Mouse (Mus musculus): ENCODE measurements around the gene Tmem208. TPM values are rescaled to one million over a fixed set of nuclear protein-coding genes. Genes with fewer than 3 reads are reported as not detected.

The Tmem208 gene
- polyA plus RNA-seq, 1 experiment from 2014 or later = 75.9 TPM

DNA sequence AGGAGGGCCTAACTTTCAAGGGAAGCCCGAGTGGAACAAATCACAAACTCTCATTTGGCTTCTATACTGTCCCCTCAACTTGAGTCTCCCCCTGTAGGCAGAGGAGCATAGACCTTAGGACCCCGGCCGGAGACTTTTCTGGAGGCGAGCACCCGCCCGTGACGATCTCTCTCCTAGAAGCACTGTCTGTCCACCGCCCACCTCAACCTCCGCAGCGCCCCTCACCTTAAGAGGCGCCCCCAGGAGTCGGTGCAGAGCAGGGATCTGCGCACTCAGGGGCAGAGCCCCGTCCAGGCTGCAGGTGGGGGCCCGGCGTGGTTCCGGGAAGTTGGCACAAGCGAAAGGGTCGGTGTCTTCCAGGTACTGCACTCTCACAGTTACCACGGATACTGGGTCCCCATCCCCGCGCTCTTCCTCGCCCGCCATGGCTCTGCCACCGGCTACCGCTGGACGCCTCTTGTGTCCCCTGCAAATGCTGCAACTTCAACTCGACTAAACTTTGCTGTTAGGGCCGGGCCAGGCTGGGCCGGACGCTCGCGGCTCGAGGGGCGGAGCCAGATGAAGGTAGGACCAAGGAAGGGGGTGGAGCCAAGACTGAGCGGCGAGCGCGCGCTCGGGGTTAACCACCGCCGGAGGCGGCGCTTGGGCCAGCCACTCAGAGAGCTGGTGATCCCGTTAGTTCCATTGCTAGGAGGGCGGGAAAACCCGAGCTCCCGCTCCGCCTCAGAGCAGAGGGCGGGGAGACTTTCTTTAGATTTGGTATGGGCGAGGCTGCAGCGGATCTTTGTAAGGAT lies 21.5 kb downstream of the Tmem208 start, which contains the start of gene Fhod1:
Gene Fhod1 (minus strand): TSS at position 526 of the 794 bp plus-strand sequence.
- Histone ChIP-seq H3K27ac (replicated peaks) (peak within 1 kb of the TSS; percentile 86), H3K4me1 (peaks cover 70% of the 10 kb centered on the region), H3K4me2 (peak within 1 kb of the TSS; percentile 99), H3K27me3 (replicated peaks) (peaks cover 23% of the 10 kb centered on the region), H3K4me3 (peak within 1 kb of the TSS; percentile 81), H3K9ac (peak within 1 kb of the TSS; percentile 91), H3K36me3 (no peaks in the 10 kb centered on the region), H3K9me3 (no peaks in the 10 kb centered on the region)
- WGBS = under 1% methylated on average over 53 of the region's 53 CpGs
- ATAC-seq (ENCODE audit: extremely low read depth, insufficient number of reproducible peaks, low FRiP score, low TSS enrichment) = peak; percentile 84

- WGBS = under 1% methylated on average over 34 of the region's 34 CpGs
These were observed 22.4 kb downstream of the Tmem208 start, which contains the start of gene Slc9a5 for GRCm38 (mm10) chr8:105348450-105349095. TSS of gene Slc9a5 (plus strand) at chr8:105348843.

GRCm38 (mm10) chr8:105349096-105349771 lies 23.1 kb downstream of the Tmem208 start:
- no peaks in the 10 kb centered on the region for H3K36me3 ChIP-seq
- peak overlapping the region; percentile 16; the same call in 1 of the 2 replicates for H3K27ac ChIP-seq (replicated peaks)
- H3K27me3 ChIP-seq (replicated peaks) = peaks cover 23% of the 10 kb centered on the region
- peaks cover 55% of the 10 kb centered on the region for H3K4me1 ChIP-seq
- peak overlapping the region; percentile 85 for H3K9ac ChIP-seq
- no peak for ATAC-seq (ENCODE audit: extremely low read depth, insufficient number of reproducible peaks, low FRiP score, low TSS enrichment)
- H3K4me3 ChIP-seq = peak overlapping the region; percentile 81
- 4% methylated on average over 31 of the region's 48 CpGs for WGBS
- H3K4me2 ChIP-seq = peak overlapping the region; percentile 99
- no peaks in the 10 kb centered on the region for H3K9me3 ChIP-seq

More at GRCm38 (mm10) chr8:105348450-105349095, 22.4 kb downstream of the Tmem208 start, which contains the start of gene Slc9a5:
- Histone ChIP-seq H3K4me2 (peak within 1 kb of the TSS; percentile 99), H3K4me3 (peak within 1 kb of the TSS; percentile 81), H3K9ac (peak within 1 kb of the TSS; percentile 91), H3K9me3 (no peaks in the 10 kb centered on the region), H3K27me3 (replicated peaks) (peaks cover 23% of the 10 kb centered on the region), H3K27ac (replicated peaks) (peak within 1 kb of the TSS; percentile 86), H3K4me1 (peaks cover 61% of the 10 kb centered on the region), H3K36me3 (no peaks in the 10 kb centered on the region)
- ATAC-seq (ENCODE audit: extremely low read depth, insufficient number of reproducible peaks, low FRiP score, low TSS enrichment) = no peak

DNA sequence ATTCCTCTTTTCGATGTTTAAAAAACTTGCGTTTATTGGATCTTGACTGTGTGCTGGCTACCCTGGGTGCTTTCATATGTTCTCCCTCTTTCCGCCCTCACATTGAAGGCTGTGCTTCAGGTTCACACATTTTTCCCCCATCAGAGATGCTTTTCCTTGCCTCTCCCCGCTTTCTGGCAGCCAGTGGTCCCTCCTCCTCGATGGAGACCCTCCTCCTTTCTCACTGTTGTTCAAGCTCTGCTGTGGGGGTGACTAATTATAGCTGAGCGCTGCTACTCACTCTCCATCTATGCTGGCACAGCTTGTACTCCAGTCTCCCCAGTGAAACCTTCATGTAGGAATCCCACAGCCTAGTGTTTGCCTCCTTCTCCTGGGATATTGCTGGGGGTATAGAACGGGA lies 24.0 kb downstream of the Tmem208 start:
- WGBS = 24% methylated on average over 7 of the region's 7 CpGs
- peak overlapping the region; percentile 81 for H3K4me3 ChIP-seq
- peaks cover 48% of the 10 kb centered on the region for H3K4me1 ChIP-seq
- peaks cover 23% of the 10 kb centered on the region for H3K27me3 ChIP-seq (replicated peaks)
- ATAC-seq (ENCODE audit: extremely low read depth, insufficient number of reproducible peaks, low FRiP score, low TSS enrichment) = no peak
- no peaks in the 10 kb centered on the region for H3K9me3 ChIP-seq
- H3K9ac ChIP-seq = peak overlapping the region; percentile 85; the same call in 1 of the 2 replicates
- H3K4me2 ChIP-seq = peak overlapping the region; percentile 99
- no peak overlapping the region for H3K27ac ChIP-seq (replicated peaks)
- H3K36me3 ChIP-seq = no peaks in the 10 kb centered on the region

DNA sequence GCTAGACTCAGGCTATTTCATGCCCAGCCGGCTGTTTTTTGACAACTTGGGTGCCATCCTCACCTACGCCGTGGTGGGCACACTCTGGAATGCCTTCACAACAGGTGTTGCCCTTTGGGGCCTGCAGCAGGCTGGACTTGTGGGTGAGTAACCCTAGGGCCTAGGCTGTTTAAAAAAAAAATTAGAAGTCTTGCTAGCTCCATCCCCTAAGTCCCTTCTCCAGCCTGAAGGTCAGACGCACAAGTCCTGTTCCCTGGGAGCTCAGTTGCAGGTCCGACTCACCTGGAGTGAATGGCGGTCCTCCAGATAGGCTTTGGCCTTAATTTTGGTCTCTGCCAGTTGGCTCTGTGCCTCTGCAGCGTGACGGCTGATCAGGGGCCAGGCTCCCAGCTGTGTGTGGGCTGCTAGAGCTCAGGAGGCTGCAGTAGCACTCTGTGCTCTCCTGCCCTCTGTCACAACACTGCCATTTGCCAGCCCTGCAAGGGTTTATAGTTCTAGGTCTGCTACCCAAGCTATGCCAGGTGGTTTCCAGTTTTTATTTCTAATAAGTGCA lies 27.5 kb downstream of the Tmem208 start:
- WGBS = 67% methylated on average over 8 of the region's 8 CpGs
- Histone ChIP-seq H3K4me3 (no peak overlapping the region), H3K9ac (no peak overlapping the region; the same call in 1 of the 2 replicates), H3K4me2 (no peak overlapping the region), H3K4me1 (peaks cover 30% of the 10 kb centered on the region), H3K9me3 (no peaks in the 10 kb centered on the region), H3K27ac (replicated peaks) (no peak overlapping the region), H3K36me3 (peaks cover 7% of the 10 kb centered on the region), H3K27me3 (replicated peaks) (peaks cover 23% of the 10 kb centered on the region)
- ATAC-seq (ENCODE audit: extremely low read depth, insufficient number of reproducible peaks, low FRiP score, low TSS enrichment) = no peak

- no peak for ATAC-seq (ENCODE audit: extremely low read depth, insufficient number of reproducible peaks, low FRiP score, low TSS enrichment)
- Histone ChIP-seq H3K4me3 (no peak overlapping the region), H3K27me3 (replicated peaks) (peaks cover 19% of the 10 kb centered on the region), H3K36me3 (peaks cover 7% of the 10 kb centered on the region), H3K4me2 (no peak overlapping the region), H3K27ac (replicated peaks) (no peak overlapping the region), H3K4me1 (peaks cover 22% of the 10 kb centered on the region), H3K9ac (no peak overlapping the region), H3K9me3 (no peaks in the 10 kb centered on the region)
- WGBS = 79% methylated on average over 4 of the region's 4 CpGs
These were observed 28.4 kb downstream of the Tmem208 start for GRCm38 (mm10) chr8:105354549-105354948.

DNA sequence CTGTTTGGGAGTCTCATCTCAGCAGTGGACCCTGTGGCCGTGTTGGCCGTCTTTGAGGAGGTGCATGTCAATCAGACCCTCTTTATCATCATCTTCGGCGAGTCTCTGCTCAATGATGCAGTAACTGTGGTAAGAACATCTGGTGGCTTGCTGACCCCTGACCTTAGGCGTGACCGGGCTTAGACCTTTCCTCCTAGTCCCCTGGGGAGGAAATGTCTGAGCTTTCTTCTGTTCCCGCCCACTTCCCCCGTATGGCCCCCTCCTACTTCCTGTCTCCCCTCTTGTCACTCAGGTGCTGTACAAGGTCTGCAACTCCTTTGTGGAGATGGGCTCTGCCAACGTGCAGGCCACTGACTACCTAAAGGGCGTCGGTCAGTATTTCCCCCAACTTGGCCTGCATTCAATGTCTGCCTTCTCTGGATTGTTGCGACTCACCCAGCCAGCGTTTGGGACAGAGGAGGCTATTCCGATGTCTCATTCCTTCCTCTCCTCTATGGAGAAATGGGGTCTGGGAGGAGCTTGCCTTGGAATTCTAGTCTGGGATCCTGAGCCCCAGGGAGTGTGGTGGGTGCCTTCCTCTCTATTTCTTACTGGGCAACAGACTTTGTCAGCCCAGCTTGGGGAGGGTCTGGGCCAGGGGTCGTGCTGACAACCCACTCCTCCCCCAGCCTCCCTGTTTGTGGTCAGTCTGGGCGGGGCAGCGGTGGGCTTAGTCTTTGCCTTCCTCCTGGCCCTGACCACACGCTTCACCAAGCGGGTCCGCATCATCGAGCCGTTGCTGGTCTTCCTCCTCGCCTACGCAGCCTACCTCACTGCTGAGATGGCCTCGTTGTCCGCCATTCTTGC lies 29.2 kb downstream of the Tmem208 start:
- Histone ChIP-seq H3K27me3 (replicated peaks) (peaks cover 11% of the 10 kb centered on the region), H3K4me1 (peaks cover 13% of the 10 kb centered on the region), H3K36me3 (peaks cover 7% of the 10 kb centered on the region), H3K4me3 (no peak overlapping the region), H3K9me3 (no peaks in the 10 kb centered on the region), H3K9ac (no peak overlapping the region), H3K4me2 (no peak overlapping the region), H3K27ac (replicated peaks) (no peak overlapping the region)
- ATAC-seq (ENCODE audit: extremely low read depth, insufficient number of reproducible peaks, low FRiP score, low TSS enrichment) = no peak
- 63% methylated on average over 26 of the region's 26 CpGs for WGBS

DNA sequence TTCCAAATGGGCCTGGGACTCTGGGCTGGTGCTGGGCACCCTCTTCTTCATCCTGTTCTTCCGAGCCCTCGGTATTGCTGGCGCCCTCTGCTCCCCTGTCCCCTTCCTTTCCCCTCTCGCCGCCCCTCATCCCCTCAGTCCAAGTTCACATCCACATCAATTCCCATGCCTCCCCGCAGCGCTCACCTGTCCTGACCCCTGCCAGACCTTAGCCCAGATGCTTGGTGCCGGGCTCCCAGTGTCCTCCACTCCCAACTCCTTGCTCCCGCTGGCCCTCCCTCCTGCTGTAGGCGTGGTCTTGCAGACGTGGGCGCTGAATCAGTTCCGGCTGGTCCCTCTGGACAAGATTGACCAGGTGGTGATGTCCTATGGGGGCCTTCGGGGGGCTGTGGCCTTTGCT lies 30.5 kb downstream of the Tmem208 start:
- Histone ChIP-seq H3K27me3 (replicated peaks) (no peaks in the 10 kb centered on the region), H3K4me1 (peaks cover 11% of the 10 kb centered on the region), H3K4me2 (no peak overlapping the region), H3K9ac (no peak overlapping the region), H3K9me3 (no peaks in the 10 kb centered on the region), H3K36me3 (peaks cover 7% of the 10 kb centered on the region), H3K4me3 (no peak overlapping the region), H3K27ac (replicated peaks) (no peak overlapping the region)
- ATAC-seq (ENCODE audit: extremely low read depth, insufficient number of reproducible peaks, low FRiP score, low TSS enrichment) = no peak
- 76% methylated on average over 14 of the region's 14 CpGs for WGBS

- Histone ChIP-seq H3K36me3 (peaks cover 7% of the 10 kb centered on the region), H3K27ac (replicated peaks) (no peak overlapping the region), H3K9ac (no peak overlapping the region), H3K4me1 (peaks cover 23% of the 10 kb centered on the region), H3K27me3 (replicated peaks) (no peaks in the 10 kb centered on the region), H3K9me3 (no peaks in the 10 kb centered on the region), H3K4me2 (no peak overlapping the region), H3K4me3 (no peak overlapping the region)
- 70% methylated on average over 15 of the region's 15 CpGs for WGBS
- ATAC-seq (ENCODE audit: extremely low read depth, insufficient number of reproducible peaks, low FRiP score, low TSS enrichment) = no peak
These were observed 33.1 kb downstream of the Tmem208 start for GRCm38 (mm10) chr8:105359208-105359607.

DNA sequence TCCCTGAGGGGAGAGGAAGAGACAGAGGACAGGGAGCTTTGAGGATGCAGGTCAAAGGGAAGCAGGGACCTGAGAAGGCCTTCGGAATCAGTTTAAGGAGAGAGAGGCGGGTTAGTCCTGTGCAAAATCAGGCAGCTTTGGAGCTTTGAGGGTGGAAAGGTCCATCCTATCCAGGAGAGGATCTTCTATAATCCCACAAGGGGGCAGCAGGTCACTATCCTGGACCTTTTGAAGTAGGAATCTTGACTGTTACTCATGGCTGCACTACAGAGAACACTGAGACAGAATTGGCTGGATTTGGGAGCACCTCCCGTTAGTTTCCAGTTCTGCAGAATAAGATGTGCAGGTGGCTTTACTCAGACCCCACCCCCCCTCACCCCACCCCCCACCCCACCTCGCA lies 33.5 kb downstream of the Tmem208 start:
- H3K27me3 ChIP-seq (replicated peaks) = no peaks in the 10 kb centered on the region
- ATAC-seq (ENCODE audit: extremely low read depth, insufficient number of reproducible peaks, low FRiP score, low TSS enrichment) = no peak
- no peak overlapping the region for H3K9ac ChIP-seq
- no peaks in the 10 kb centered on the region for H3K9me3 ChIP-seq
- WGBS = 48% methylated on average over 4 of the region's 4 CpGs
- peaks cover 23% of the 10 kb centered on the region for H3K4me1 ChIP-seq
- no peak overlapping the region for H3K4me3 ChIP-seq
- H3K27ac ChIP-seq (replicated peaks) = no peak overlapping the region
- no peak overlapping the region for H3K4me2 ChIP-seq
- peaks cover 7% of the 10 kb centered on the region for H3K36me3 ChIP-seq
